Mouse (Mus musculus) megakaryocyte-erythroid progenitor cell, adult 5-6 weeks (primary cell): Measurements from ENCODE around the gene Cyb5b. TPM values are rescaled to one million over a fixed set of nuclear protein-coding genes. Genes with fewer than 3 reads are reported as not detected.

ENCODE experiments used
- ATAC-seq: replicated peaks from 2 replicates; pipeline ENCODE4 v1.8.0; 2016; ENCODE audit warnings: mild to moderate bottlenecking, inconsistent platforms; ENCODE audit not compliant: severe bottlenecking, poor library complexity, low FRiP score, low TSS enrichment
- total RNA-seq, 2 experiments: library from RNA; stranded (forward) in 1 of 2; stranded (reverse) in 1 of 2; fragments of 200-1000, 215-1000 nt in 1 of 2; fragments of >200 nt in 1 of 2; fragmentation: Nextera tagmentation in 1 of 2; gene quantifications; 2 replicates each; pipeline ENCODE4 v1.2.3; 2014 to 2017

Gene Cyb5b
- total RNA-seq, 2 experiments from 2014 or later: 35.4 to 39.3 TPM

- ATAC-seq: no peak
Measured at GRCm38 (mm10) chr8:107158890-107159289, 8.4 kb downstream of the Cyb5b start.

- ATAC-seq: peak; percentile 90
Measured at GRCm38 (mm10) chr8:107164251-107164773, 13.9 kb downstream of the Cyb5b start.

GRCm38 (mm10) chr8:107165745-107166144 lies 15.3 kb downstream of the Cyb5b start:
- no peak for ATAC-seq

- ATAC-seq: no peak
Measured at GRCm38 (mm10) chr8:107167848-107168247, 17.4 kb downstream of the Cyb5b start.

- ATAC-seq: no peak
Measured at GRCm38 (mm10) chr8:107172152-107172551, 21.7 kb downstream of the Cyb5b start.

- ATAC-seq: no peak
Measured at GRCm38 (mm10) chr8:107172969-107173645, 22.7 kb downstream of the Cyb5b start.

DNA sequence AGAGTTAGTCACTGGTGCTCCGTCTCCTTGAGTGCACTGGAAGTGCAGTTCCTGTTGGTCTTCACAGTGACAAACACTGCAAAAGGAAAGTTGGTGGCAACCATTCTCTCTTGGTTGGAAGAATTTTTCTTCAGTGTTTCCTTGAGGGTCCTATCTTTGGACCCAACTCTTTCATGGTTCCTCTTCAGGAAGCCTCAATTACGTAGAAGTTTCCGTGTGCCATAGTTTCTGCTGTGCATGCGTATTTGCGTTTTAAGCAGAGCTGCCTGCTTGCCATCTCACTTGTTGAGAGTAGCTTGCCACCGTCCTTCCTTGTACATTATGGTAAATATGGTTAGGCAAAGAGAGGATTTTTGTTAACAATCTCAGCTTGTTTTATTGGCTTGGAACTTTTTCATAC lies 30.7 kb downstream of the Cyb5b start:
- ATAC-seq: no peak

DNA sequence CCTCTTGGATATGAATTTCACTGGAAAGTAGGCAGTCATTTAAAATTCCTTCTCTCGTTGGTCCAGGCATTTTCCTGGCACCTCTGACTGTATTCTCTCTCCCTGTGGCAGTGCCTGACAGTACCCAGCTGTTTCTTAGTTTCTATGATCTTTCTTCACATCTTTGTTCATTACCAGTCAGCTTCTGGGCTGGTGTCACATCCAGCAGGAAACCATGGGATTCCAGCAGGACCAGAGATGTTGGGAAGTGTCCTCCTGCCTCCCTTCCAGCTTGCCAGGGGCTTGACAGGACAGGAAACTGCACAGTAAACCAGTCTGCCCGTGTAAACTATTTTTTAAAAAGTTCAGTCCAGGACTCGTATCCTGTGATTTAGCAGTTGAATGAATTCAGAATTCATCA lies 34.6 kb downstream of the Cyb5b start:
- no peak for ATAC-seq

DNA sequence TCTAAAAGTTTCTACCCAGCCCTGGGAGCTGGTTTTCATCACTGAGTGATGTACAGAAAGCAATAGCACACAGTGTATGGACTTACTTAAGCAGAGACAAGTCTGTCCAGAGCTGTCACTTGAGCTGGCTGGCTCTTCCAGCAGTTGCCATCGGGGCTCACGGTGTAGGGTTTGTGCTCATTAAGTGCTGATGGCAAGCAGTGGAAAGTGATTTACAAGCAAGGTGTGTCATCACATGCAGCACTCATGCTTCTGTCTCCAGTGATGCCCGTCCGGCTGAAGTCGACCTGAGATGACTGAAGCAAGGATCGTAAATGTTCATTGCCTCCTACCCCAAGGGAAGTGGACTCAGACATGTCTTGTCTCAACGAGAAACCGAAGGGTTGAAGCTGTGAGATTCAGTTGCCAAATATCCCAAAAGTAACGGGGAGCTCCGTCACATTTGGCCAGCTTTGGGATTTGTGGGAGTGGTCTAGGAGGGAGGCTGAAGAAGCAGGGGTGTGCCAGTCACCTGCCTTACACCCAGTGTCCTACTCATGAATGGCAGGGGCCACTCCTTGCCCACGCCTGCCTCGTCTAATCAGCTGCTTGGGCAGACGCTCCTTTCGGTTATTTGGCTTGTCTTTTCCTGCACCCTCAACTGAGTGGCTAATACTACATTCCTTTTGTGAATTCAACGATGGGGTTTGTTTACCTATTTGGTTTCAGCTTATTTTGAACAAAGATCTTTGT lies 36.4 kb downstream of the Cyb5b start:
- no peak for ATAC-seq

DNA sequence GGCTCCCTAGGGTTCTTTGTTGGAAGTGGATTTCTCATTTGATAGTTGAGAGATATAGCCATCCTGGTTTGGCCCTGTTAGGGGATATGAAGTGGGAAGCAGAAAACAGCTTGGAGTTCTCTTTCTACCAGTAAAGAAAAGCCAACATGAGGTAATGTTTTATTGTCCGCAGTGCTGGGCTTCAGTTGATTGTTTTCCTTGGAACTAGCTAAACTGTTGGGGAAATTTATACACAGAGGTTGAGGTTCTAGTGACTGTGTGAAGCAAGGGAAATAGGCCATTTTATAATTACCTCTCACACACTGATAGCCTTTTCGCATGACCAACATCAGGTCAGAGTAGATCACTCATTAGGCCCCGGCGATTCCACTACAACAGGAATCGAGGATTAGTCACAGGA lies 37.2 kb downstream of the Cyb5b start:
- no peak for ATAC-seq

DNA sequence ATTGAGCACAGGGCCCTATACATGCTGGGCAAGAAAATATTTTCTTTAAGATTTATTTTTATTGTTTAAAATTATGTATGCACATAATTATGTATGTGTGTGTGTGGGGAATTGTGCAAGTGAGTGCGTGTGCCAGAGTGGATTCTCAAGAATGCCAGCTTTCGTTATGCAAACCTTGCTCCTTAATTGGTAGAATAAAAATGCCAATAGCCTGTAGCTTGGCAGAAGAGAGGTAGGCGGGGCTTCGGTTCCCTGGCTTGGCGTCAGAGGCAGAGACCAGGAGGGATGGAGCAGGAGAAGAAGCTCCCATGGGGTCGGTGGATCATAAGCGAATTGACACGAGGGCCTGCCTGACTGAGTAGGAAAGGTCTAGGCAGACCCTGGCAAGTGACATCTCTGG lies 42.2 kb downstream of the Cyb5b start:
- no peak for ATAC-seq

DNA sequence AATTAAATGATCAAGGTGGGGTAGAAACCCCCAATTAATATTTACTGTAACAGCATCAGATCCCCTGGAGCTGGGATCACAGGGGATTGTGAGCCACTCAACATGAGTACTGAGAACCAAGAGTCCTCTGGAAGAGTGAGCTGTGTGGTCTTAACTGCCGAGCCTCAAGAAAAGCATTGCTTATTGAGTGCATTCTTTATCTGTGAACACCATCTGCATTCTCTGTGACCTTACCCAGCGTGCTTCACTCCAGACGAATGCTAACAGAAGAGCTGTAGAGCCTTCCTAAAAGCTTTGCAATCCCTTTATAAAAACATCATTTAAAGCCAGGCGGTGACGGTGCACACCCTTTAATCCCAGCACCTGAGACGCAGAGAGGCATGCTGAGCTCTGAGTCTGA lies 42.9 kb downstream of the Cyb5b start:
- peak; percentile 74 for ATAC-seq

GRCm38 (mm10) chr8:107194786-107195451 lies 44.5 kb downstream of the Cyb5b start:
- ATAC-seq: 0 out of 2 replicates have a peak, but pooled peaks have one; percentile 33

DNA sequence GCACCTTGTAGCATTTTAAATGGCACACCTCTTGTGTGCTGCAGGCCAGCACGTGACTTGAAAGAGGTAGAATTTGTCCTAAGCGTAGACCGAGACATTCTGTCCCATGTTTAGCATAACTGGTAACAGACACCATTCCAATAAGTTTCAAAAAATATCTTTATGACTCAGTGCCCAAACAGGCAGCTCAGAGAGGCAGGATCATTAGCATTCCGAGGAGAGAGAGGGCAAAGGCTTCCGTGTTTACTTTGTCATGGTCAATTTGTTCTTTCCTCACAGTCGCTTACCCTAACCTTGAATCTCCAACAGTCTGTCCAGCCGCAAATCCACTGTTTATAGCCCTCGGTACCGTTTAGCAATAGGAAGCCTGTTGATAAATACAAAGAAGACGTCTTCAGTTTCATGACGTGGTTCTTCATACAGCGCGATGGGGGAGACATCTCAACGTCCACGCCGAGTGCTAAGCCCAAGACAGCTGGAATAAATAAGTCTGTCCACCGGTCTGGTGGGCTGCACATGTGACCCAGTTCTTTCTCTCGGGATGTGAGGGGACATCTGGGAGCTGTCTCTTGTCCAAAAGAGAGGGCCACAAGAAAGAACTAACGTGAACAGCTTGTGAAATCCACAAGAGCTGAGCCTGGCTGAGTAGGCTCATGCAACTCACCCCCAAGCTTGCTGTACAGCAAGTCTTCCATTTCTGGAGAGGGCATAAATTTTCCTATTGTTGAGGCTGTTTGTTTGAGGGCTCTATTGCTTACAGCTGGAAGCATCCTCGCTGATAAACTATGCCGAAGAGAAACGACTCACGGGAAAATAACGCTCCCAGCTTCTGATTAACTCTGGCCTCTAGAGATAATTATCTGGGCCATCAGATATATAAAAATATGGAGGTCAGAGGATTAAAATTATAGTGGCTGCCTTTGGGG lies 47.7 kb downstream of the Cyb5b start:
- no peak for ATAC-seq

DNA sequence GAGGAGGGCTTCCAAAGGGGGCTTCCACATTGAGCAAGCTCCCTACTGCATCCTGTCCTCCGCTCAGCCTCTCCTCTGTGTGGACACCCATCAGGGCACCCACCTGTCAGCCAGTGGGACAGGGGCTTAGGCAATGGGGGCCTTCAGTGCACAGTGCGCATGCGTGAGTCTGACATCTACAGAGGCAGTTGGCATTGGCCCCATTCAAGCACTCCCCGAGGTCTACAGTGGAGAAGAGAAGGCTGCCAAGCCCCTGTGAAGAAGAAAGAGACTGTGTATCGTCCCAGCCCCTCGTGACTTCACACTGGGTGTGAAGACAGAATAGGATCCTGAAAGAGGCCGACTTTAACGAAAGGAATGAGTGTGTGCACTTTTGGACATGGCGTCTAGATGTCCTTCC lies 54.7 kb downstream of the Cyb5b start:
- no peak for ATAC-seq

GRCm38 (mm10) chr8:107205701-107206561 lies 55.5 kb downstream of the Cyb5b start:
- ATAC-seq: no peak

DNA sequence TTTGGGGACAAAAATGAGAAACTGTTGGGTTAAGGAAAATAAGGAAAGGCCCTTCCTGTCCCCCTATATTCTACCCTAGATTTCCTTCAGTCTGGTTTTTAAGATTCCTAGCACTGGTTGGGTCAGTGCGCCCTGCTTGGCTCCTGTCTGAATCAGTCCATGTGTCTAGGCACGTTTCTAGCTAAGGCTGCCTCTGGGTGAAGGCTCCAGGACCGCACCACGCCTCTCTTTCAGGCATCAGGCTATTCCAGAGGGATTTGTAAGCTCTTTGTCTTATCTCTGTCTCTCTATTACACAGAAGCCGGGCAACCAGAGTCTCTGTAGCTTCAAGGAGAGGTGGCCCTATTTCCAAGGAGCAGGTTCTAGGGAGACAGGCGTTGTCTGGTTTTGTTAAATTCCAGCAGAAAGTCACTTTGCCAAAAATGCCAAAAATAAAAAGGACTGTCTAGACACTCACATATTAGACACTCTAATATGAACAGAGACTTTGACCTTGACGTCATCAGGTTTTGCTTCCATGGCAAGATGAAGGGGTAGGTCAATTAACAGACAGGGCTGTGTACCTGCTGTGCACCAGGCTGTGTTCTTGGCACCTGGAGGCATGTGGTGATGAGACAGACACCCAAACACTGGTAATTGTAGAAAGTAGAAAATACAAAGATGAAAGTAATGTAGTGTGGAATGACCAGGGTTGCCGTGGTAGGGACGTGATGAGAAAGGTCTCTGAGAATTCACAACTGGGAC lies 56.5 kb downstream of the Cyb5b start:
- no peak for ATAC-seq

GRCm38 (mm10) chr8:107209185-107209584 lies 58.7 kb downstream of the Cyb5b start:
- ATAC-seq: peak; percentile 62
